Mouse (Mus musculus) spleen, adult 2 months (tissue): Measurements from ENCODE around the gene Uqcrh. TPM values are rescaled to one million over a fixed set of nuclear protein-coding genes. Genes with fewer than 3 reads are reported as not detected.

ENCODE experiments used
- DNase-seq, 2 experiments: peaks; one replicate each; pipeline versions ENCODE4 v3.0.0 to v3.0.0-alpha.2; 2012 to 2021; ENCODE audit warnings: low spot score in 2 of 2, low read depth in 1 of 2
- H3K27ac ChIP-seq: fragments of 200-500 bp; 2 replicates; pipeline ENCODE4 v1.5.1; 2012; ENCODE audit warnings: low read length, inconsistent platforms; ENCODE audit not compliant: insufficient read depth
- H3K27me3 ChIP-seq: fragments of 200-500 bp; 2 replicates; pipeline ENCODE4 v1.6.1; 2012; ENCODE audit warnings: mild to moderate bottlenecking, moderate library complexity, low read length, inconsistent platforms; ENCODE audit not compliant: control insufficient read depth, insufficient read depth
- H3K36me3 ChIP-seq: fragments of 200-500 bp; 2 replicates; pipeline ENCODE4 v1.6.1; 2012; ENCODE audit warnings: mild to moderate bottlenecking, low read length, inconsistent platforms; ENCODE audit not compliant: control insufficient read depth, insufficient read depth
- H3K4me1 ChIP-seq: fragments of 200-500 bp; 2 replicates; pipeline ENCODE4 v1.6.1; 2011; ENCODE audit warnings: inconsistent platforms; ENCODE audit not compliant: control insufficient read depth, insufficient read depth, insufficient read length
- H3K4me3 ChIP-seq: fragments of 200-500 bp; 2 replicates; pipeline ENCODE4 v1.5.1; 2011; ENCODE audit warnings: mild to moderate bottlenecking, inconsistent platforms; ENCODE audit not compliant: insufficient read depth, insufficient read length; ENCODE audit errors: extremely low read depth
- CTCF ChIP-seq: fragments of 200-500 bp; IDR thresholded peaks from 2 replicates; pipeline ENCODE4 v1.5.1; 2011; ENCODE audit warnings: mild to moderate bottlenecking, inconsistent platforms; ENCODE audit not compliant: insufficient read depth, insufficient read length, insufficient replicate concordance; ENCODE audit errors: extremely low read depth
- POLR2A ChIP-seq: fragments of 200-500 bp; IDR thresholded peaks from 2 replicates; pipeline ENCODE4 v1.6.1; 2011; ENCODE audit warnings: low read depth, low read length, inconsistent platforms
- WGBS: fragments of 180-500 bp; shearing (Covaris S2); methylation state at CpG from one replicate; pipeline ENCODE4 v1.1.7; 2018; 5-methylcytosine and 5-hydroxymethylcytosine counted together
- polyA plus RNA-seq: library from polyadenylated mRNA; depleted of rRNA; stranded (reverse); fragments of >200 nt; gene quantifications from 2 replicates; pipeline ENCODE4 v1.2.3, GENCODE M21; 2012

The Uqcrh gene
- polyA plus RNA-seq, 1 experiment = 48.9 TPM

DNA sequence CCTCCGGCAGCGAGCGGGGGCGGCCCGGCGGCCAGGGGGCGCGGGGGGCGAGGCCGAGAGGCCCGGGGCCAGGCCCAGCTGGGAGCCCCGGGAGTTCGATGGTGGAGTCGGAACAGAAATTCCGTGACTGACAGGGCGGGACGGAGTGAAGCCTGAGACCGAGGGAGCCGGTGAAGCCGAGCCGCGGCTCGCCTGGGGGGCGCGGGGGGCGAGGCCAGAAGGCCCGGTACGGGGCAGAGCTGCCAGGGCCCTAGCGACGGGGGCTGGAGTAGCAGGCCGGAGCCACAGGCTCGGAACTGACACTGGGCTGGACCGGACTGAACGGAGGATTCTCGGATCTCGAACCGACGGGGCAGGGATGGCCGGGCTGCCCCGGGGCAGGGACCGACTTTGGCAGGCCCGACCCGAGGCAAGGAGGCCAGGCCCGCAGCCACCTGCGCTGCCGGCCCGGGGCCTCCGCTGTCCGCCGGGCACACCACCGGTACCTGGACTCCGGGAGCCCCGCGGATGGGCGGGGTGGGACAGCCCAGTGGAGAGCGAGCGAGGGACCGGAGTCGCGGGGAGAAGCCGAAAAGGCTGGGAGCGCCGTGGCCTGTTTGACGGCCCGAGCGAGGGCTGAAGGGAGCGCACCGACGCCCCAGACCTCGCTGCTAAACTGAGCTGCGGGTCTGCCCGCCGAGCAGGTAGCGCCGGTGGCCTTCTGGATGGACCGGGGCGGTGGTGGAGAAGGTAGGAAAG is 929 bp upstream of the Uqcrh start:
- Histone ChIP-seq H3K36me3 (peaks cover 2% of the 10 kb centered on the region; the same call in 1 of the 2 replicates), H3K27ac (peak overlapping the region; percentile 83), H3K27me3 (peaks cover 2% of the 10 kb centered on the region; the same call in 1 of the 2 replicates), H3K4me3 (peak overlapping the region; percentile 80), H3K4me1 (no peaks in the 10 kb centered on the region; the same call in 1 of the 2 replicates)
- peak in 1 of 2 experiments; percentile 60 for DNase-seq
- TF ChIP-seq POLR2A = no peak
- TF ChIP-seq CTCF = peak; percentile 30; the same call in 1 of the 2 replicates
- WGBS = under 1% methylated on average over 71 of the region's 77 CpGs

DNA sequence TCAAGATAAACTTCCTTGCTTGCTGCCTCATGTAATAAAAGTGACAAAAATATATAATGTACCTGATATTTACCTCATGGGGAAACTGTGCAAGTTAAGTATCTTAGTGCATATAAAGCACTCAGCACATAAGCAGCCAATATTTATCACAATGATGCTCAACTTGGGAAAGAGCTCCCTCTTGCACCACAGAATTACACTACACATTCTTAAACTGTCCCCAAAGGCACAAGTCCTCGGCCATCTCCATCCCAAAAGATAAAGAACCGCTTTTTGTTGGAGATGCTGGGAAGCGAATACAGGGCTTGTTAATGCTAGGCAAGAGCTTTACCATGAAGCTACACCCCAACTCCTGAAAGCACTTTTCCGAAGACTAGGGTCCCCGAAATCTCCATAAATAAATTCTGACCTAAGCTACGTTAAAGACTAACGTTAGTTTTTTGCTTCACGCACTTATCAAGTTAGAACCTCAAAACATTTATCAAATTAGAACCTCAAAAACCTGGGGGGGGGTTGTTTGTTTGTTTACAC is 661 bp downstream of the Uqcrh start:
- peaks cover 10% of the 10 kb centered on the region for H3K36me3 ChIP-seq
- H3K4me3 ChIP-seq = peak overlapping the region; percentile 86
- DNase-seq = no peak
- no peaks in the 10 kb centered on the region; the same call in 1 of the 2 replicates for H3K4me1 ChIP-seq
- WGBS = 1% methylated on average over 8 of the region's 8 CpGs
- TF ChIP-seq POLR2A (no peak), CTCF (no peak)
- H3K27me3 ChIP-seq = peaks cover 2% of the 10 kb centered on the region; the same call in 1 of the 2 replicates
- no peak overlapping the region for H3K27ac ChIP-seq

DNA sequence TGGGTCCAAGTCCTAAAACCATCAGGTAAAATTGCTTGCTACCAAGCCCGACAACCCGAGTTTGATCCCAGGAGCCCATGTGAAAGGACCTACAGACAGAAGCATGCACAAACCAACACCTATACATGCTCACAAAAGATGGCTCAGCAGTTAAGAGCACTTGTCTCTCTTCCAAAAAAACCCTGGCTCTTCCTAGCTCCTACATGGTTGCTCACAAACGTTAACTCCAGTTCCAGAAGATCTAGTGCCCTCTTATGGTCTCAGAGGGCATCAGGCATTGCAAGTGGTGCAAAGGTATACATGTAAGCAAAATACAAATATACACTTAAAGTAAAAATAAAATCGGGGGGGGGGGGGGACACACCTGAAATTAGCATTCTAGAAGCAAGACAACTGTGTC is 1.7 kb downstream of the Uqcrh start:
- TF ChIP-seq CTCF (no peak), POLR2A (no peak)
- no peak overlapping the region for H3K4me3 ChIP-seq
- DNase-seq = no peak
- H3K27ac ChIP-seq = no peak overlapping the region
- H3K27me3 ChIP-seq = peaks cover 2% of the 10 kb centered on the region; the same call in 1 of the 2 replicates
- 47% methylated on average over 4 of the region's 4 CpGs for WGBS
- no peaks in the 10 kb centered on the region; the same call in 1 of the 2 replicates for H3K4me1 ChIP-seq
- peaks cover 16% of the 10 kb centered on the region for H3K36me3 ChIP-seq

DNA sequence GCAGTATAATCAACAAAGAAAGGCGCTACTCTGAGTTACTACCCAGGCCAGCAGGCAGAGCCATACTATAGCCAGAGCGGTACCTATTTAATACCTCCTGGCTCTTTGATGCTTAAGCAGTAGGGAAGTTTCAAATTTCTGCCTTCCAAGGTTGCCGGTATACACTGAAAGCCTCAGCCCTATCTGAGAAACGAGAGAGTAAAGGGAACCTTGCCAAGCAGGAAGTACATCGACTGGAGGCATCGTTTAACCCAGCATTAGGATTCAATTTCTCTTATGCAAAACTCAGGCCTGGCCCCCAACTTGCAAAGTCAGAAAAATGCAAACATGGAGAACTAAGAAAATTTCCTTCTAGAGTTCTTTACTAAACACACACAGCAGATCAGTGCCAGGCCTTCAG is 4.8 kb downstream of the Uqcrh start:
- peaks cover 19% of the 10 kb centered on the region for H3K36me3 ChIP-seq
- 60% methylated on average over 6 of the region's 6 CpGs for WGBS
- H3K27me3 ChIP-seq = no peaks in the 10 kb centered on the region
- TF ChIP-seq CTCF (no peak), POLR2A (no peak)
- H3K27ac ChIP-seq = no peak overlapping the region
- no peaks in the 10 kb centered on the region for H3K4me1 ChIP-seq
- no peak for DNase-seq
- no peak overlapping the region for H3K4me3 ChIP-seq

DNA sequence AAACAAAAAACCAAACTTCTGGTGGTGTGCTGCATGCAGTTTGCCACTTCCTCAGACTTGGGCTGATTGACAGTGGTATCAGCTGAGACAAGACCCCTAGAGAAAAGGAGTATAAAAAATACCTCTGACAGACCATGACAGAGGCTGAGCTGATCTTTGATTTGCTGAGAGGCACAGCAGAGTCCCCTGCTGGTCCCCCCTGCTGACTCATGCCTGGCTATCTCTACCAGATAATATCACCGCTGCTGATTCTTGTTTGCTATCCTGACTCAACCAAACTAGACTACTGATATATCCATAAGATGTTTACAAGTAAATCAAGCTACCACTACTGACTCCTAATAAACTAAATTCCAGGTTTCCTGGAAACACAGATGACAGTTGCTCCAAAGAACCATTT is 11.0 kb downstream of the Uqcrh start:
- Histone ChIP-seq H3K36me3 (peaks cover 6% of the 10 kb centered on the region), H3K4me1 (no peaks in the 10 kb centered on the region), H3K27ac (no peak overlapping the region), H3K27me3 (no peaks in the 10 kb centered on the region), H3K4me3 (no peak overlapping the region)
- WGBS = 58% methylated on average over 1 of the region's 1 CpGs
- DNase-seq = no peak
- TF ChIP-seq POLR2A = no peak
- TF ChIP-seq CTCF = no peak

DNA sequence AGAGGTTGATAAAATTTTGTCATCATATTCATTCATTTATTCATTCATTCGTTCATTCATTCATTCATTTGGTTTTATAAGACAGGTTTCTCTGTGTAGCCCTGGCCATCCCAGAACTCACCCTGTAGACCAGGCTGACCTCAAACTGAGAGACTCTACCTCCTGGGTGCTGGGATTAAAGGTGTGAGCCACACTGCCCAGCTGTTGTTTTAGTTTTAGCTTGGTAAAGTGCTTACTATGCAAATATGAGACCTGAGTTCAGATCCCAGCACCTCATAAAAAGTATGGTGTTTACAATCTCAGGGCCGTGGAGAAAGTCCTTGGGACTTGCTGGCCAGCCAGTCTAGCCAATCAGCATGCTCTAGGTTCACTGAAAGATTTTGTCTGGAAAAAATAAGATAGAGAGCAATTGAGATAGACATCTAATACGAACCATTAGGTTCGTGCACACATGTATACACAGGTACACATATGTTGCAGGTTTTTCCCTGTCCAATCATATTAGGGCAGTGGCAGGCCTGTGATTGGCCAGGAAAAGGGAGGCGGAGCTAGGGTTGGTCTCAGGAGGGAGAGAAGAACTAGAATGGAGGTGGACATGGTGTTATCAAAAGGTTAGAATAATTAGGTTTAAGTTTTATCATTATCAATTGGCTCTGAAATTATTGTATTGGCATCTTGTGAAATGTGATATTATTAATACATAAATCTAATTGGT is 15.7 kb downstream of the Uqcrh start:
- H3K27ac ChIP-seq = no peak overlapping the region
- WGBS = 81% methylated on average over 5 of the region's 5 CpGs
- no peak overlapping the region for H3K4me3 ChIP-seq
- H3K27me3 ChIP-seq = no peaks in the 10 kb centered on the region
- no peaks in the 10 kb centered on the region for H3K36me3 ChIP-seq
- TF ChIP-seq POLR2A (no peak), CTCF (no peak)
- H3K4me1 ChIP-seq = 0 out of 2 replicates have a peak, but pooled peaks cover 2% of the 10 kb centered on the region
- no peak for DNase-seq
